Mouse (Mus musculus) MEL (cell line): ENCODE results near the gene Nudt8. TPM values are rescaled to one million over a fixed set of nuclear protein-coding genes. Genes with fewer than 3 reads are reported as not detected.

Experiments
- DNase-seq: peaks from one replicate; pipeline ENCODE4 v3.0.0; 2011; ENCODE audit warnings: low read depth, low spot score
- H3K27ac ChIP-seq: 2 replicates; pipeline ENCODE4 v1.5.1; 2012; ENCODE audit warnings: low read depth, mild to moderate bottlenecking, control low read depth, low read length, moderate library complexity; ENCODE audit not compliant: control insufficient read depth
- H3K27me3 ChIP-seq, 2 experiments: fragments of 150-350 bp in 1 of 2; sonication (generic) in 1 of 2; 2 replicates each; pipeline ENCODE4 v1.6.1; 2012; ENCODE audit warnings: low read length in 2 of 2, mild to moderate bottlenecking in 2 of 2, improper control_type of control experiment in 1 of 2, moderate library complexity in 1 of 2; ENCODE audit not compliant: insufficient read depth in 2 of 2, control insufficient read depth in 1 of 2
- H3K36me3 ChIP-seq, 2 experiments: 2 replicates each; pipeline ENCODE4 v1.6.1; 2012 to 2014; ENCODE audit warnings: low read length in 2 of 2, improper control_type of control experiment in 1 of 2, inconsistent platforms in 1 of 2, mild to moderate bottlenecking in 1 of 2; ENCODE audit not compliant: insufficient read depth in 2 of 2, control insufficient read depth in 1 of 2
- H3K4me1 ChIP-seq, 2 experiments: fragments of 150-350 bp in 1 of 2; sonication (generic) in 1 of 2; 2 replicates each; pipeline ENCODE4 v1.6.1; 2012; ENCODE audit warnings: low read length in 2 of 2, improper control_type of control experiment in 1 of 2, mild to moderate bottlenecking in 1 of 2; ENCODE audit not compliant: insufficient read depth in 2 of 2, control insufficient read depth in 1 of 2
- H3K4me3 ChIP-seq, 2 experiments: fragments of 150-350 bp in 1 of 2; sonication (generic) in 1 of 2; 2 replicates each; pipeline ENCODE4 v1.5.1; 2012; ENCODE audit warnings: low read depth in 2 of 2, low read length in 2 of 2, mild to moderate bottlenecking in 2 of 2, moderate library complexity in 2 of 2, control low read depth in 1 of 2, improper control_type of control experiment in 1 of 2; ENCODE audit not compliant: control insufficient read depth in 1 of 2, insufficient read depth in 1 of 2
- H3K79me2 ChIP-seq: 2 replicates; pipeline ENCODE4 v1.6.1; 2012; ENCODE audit warnings: mild to moderate bottlenecking, low read length, moderate library complexity; ENCODE audit not compliant: control insufficient read depth, poor library complexity, insufficient read depth
- H3K9ac ChIP-seq: 2 replicates; pipeline ENCODE4 v1.6.1; 2012; ENCODE audit warnings: low read depth, mild to moderate bottlenecking, control low read depth, low read length, moderate library complexity; ENCODE audit not compliant: control insufficient read depth, poor library complexity, severe bottlenecking
- H3K9me3 ChIP-seq: fragments of 150-350 bp; sonication (generic); replicated peaks from 2 replicates; pipeline ENCODE4 v1.6.1; 2012; ENCODE audit warnings: mild to moderate bottlenecking, low read length, improper control_type of control experiment, moderate library complexity; ENCODE audit not compliant: insufficient read depth
- BHLHE40 ChIP-seq: IDR thresholded peaks from 2 replicates; pipeline ENCODE4 v1.6.1; 2012; ENCODE audit warnings: low read depth, mild to moderate bottlenecking, inconsistent platforms, low read length, improper control_type of control experiment, borderline replicate concordance
- CHD1 ChIP-seq: IDR thresholded peaks from 2 replicates; pipeline ENCODE4 v1.6.1; 2012; ENCODE audit warnings: low read depth, mild to moderate bottlenecking, inconsistent platforms, low read length, improper control_type of control experiment
- CHD2 ChIP-seq: IDR thresholded peaks from 2 replicates; pipeline ENCODE4 v1.6.1; 2011; ENCODE audit warnings: low read length, improper control_type of control experiment
- E2F4 ChIP-seq: IDR thresholded peaks from 2 replicates; pipeline ENCODE4 v1.6.1; 2011; ENCODE audit warnings: low read depth, low read length, improper control_type of control experiment, borderline replicate concordance
- ELF1 ChIP-seq: IDR thresholded peaks from 2 replicates; pipeline ENCODE4 v1.6.1; 2014; ENCODE audit warnings: low read depth, mild to moderate bottlenecking, inconsistent platforms, low read length, improper control_type of control experiment, moderate library complexity
- EP300 ChIP-seq, 2 experiments: IDR thresholded peaks; 2 replicates each; pipeline ENCODE4 v1.6.1; 2011; ENCODE audit warnings: improper control_type of control experiment in 2 of 2, low read length in 2 of 2, low read depth in 1 of 2, mild to moderate bottlenecking in 1 of 2
- GABPA ChIP-seq: IDR thresholded peaks from 2 replicates; pipeline ENCODE4 v1.6.1; 2012; ENCODE audit warnings: low read depth, mild to moderate bottlenecking, inconsistent platforms, low read length, improper control_type of control experiment, moderate library complexity
- GATA1 ChIP-seq: IDR thresholded peaks from 2 replicates; pipeline ENCODE4 v1.6.1; 2011; ENCODE audit warnings: low read depth, low read length, improper control_type of control experiment
- HCFC1 ChIP-seq: IDR thresholded peaks from 2 replicates; pipeline ENCODE4 v1.6.1; 2012; ENCODE audit warnings: low read depth, mild to moderate bottlenecking, inconsistent platforms, low read length, improper control_type of control experiment, moderate library complexity
- JUND ChIP-seq: IDR thresholded peaks from 2 replicates; pipeline ENCODE4 v1.6.1; 2011; ENCODE audit warnings: low read depth, mild to moderate bottlenecking, improper control_type of control experiment, low read length
- KAT2A ChIP-seq: conservative IDR thresholded peaks from 2 replicates; pipeline ENCODE4 v1.6.1; 2012; ENCODE audit warnings: low read depth, low read length, improper control_type of control experiment, inconsistent platforms
- MAFK ChIP-seq: IDR thresholded peaks from 2 replicates; pipeline ENCODE4 v1.6.1; 2011; ENCODE audit warnings: low read depth, mild to moderate bottlenecking, low read length, improper control_type of control experiment, borderline replicate concordance
- MAX ChIP-seq: IDR thresholded peaks from 2 replicates; pipeline ENCODE4 v1.6.1; 2011; ENCODE audit warnings: low read length, improper control_type of control experiment
- MAZ ChIP-seq: IDR thresholded peaks from 2 replicates; pipeline ENCODE4 v1.6.1; 2012; ENCODE audit warnings: low read depth, mild to moderate bottlenecking, inconsistent platforms, low read length, improper control_type of control experiment
- MEF2A ChIP-seq: IDR thresholded peaks from 2 replicates; pipeline ENCODE4 v1.6.1; 2014; ENCODE audit warnings: low read depth, mild to moderate bottlenecking, inconsistent platforms, low read length, improper control_type of control experiment; ENCODE audit not compliant: poor library complexity, insufficient replicate concordance, severe bottlenecking; ENCODE audit errors: extremely low read depth
- MXI1 ChIP-seq: IDR thresholded peaks from 2 replicates; pipeline ENCODE4 v1.6.1; 2011; ENCODE audit warnings: mild to moderate bottlenecking, low read depth, low read length, improper control_type of control experiment
- MYB ChIP-seq: IDR thresholded peaks from 2 replicates; pipeline ENCODE4 v1.6.1; 2011; ENCODE audit warnings: mild to moderate bottlenecking, low read depth, low read length, improper control_type of control experiment
- MYC ChIP-seq: IDR thresholded peaks from 2 replicates; pipeline ENCODE4 v1.6.1; 2011; ENCODE audit warnings: low read depth, mild to moderate bottlenecking, low read length, improper control_type of control experiment, moderate library complexity
- NELFE ChIP-seq: IDR thresholded peaks from 2 replicates; pipeline ENCODE4 v1.6.1; 2011; ENCODE audit warnings: low read depth, low read length, improper control_type of control experiment
- NRF1 ChIP-seq: IDR thresholded peaks from 2 replicates; pipeline ENCODE4 v1.6.1; 2014; ENCODE audit warnings: low read depth, mild to moderate bottlenecking, inconsistent platforms, low read length, improper control_type of control experiment, moderate library complexity; ENCODE audit not compliant: poor library complexity, insufficient read depth, severe bottlenecking
- POLR2A ChIP-seq, 2 experiments: IDR thresholded peaks; 2 replicates each; pipeline ENCODE4 v1.6.1; 2011 to 2012; ENCODE audit warnings: low read length in 2 of 2, mild to moderate bottlenecking in 2 of 2, control low read depth in 1 of 2, improper control_type of control experiment in 1 of 2, low read depth in 1 of 2, moderate library complexity in 1 of 2; ENCODE audit not compliant: control insufficient read depth in 1 of 2, insufficient read depth in 1 of 2, poor library complexity in 1 of 2
- POLR2AphosphoS2 ChIP-seq: IDR thresholded peaks from 2 replicates; pipeline ENCODE4 v1.6.1; 2011; ENCODE audit warnings: low read length, improper control_type of control experiment
- POLR2AphosphoS5 ChIP-seq: IDR thresholded peaks from 2 replicates; pipeline ENCODE4 v1.6.1; 2012; ENCODE audit warnings: low read depth, borderline replicate concordance, mild to moderate bottlenecking, inconsistent platforms, low read length, moderate library complexity, mixed read lengths
- RAD21 ChIP-seq: IDR thresholded peaks from 2 replicates; pipeline ENCODE4 v1.6.1; 2011; ENCODE audit warnings: mild to moderate bottlenecking, low read depth, low read length, improper control_type of control experiment
- RCOR1 ChIP-seq: IDR thresholded peaks from 2 replicates; pipeline ENCODE4 v1.6.1; 2012; ENCODE audit warnings: low read depth, mild to moderate bottlenecking, inconsistent platforms, low read length, improper control_type of control experiment
- SIN3A ChIP-seq: IDR thresholded peaks from 2 replicates; pipeline ENCODE4 v1.6.1; 2012; ENCODE audit warnings: low read length, improper control_type of control experiment, inconsistent platforms
- SMC3 ChIP-seq: IDR thresholded peaks from 2 replicates; pipeline ENCODE4 v1.6.1; 2011; ENCODE audit warnings: low read depth, low read length, improper control_type of control experiment
- TAL1 ChIP-seq: IDR thresholded peaks from 2 replicates; pipeline ENCODE4 v1.6.1; 2012; ENCODE audit warnings: mild to moderate bottlenecking, inconsistent platforms, low read length, moderate library complexity, mixed read lengths
- TBP ChIP-seq: IDR thresholded peaks from 2 replicates; pipeline ENCODE4 v1.8.0; 2011; ENCODE audit warnings: low read depth, low read length, improper control_type of control experiment
- TCF12 ChIP-seq: IDR thresholded peaks from 2 replicates; pipeline ENCODE4 v1.6.1; 2014; ENCODE audit warnings: low read depth, mild to moderate bottlenecking, inconsistent platforms, low read length, improper control_type of control experiment, moderate library complexity
- UBTF ChIP-seq: IDR thresholded peaks from 2 replicates; pipeline ENCODE4 v1.6.1; 2012; ENCODE audit warnings: low read depth, mild to moderate bottlenecking, inconsistent platforms, low read length, improper control_type of control experiment, moderate library complexity, borderline replicate concordance; ENCODE audit not compliant: insufficient read depth
- USF1 ChIP-seq: IDR thresholded peaks from 2 replicates; pipeline ENCODE4 v1.6.1; 2014; ENCODE audit warnings: low read depth, mild to moderate bottlenecking, inconsistent platforms, low read length, improper control_type of control experiment, moderate library complexity
- USF2 ChIP-seq, 2 experiments: IDR thresholded peaks; 2 replicates each; pipeline ENCODE4 v1.6.1; 2011 to 2012; ENCODE audit warnings: improper control_type of control experiment in 2 of 2, low read length in 2 of 2, borderline replicate concordance in 1 of 2, inconsistent platforms in 1 of 2, low read depth in 1 of 2, mild to moderate bottlenecking in 1 of 2; ENCODE audit not compliant: insufficient read depth in 1 of 2
- ZC3H11A ChIP-seq: IDR thresholded peaks from 2 replicates; pipeline ENCODE4 v1.6.1; 2012; ENCODE audit warnings: low read depth, mild to moderate bottlenecking, inconsistent platforms, low read length, improper control_type of control experiment
- ZKSCAN1 ChIP-seq: IDR thresholded peaks from 2 replicates; pipeline ENCODE4 v1.6.1; 2012; ENCODE audit warnings: low read depth, mild to moderate bottlenecking, inconsistent platforms, low read length, improper control_type of control experiment, moderate library complexity
- ZMIZ1 ChIP-seq: IDR thresholded peaks from 2 replicates; pipeline ENCODE4 v1.6.1; 2012; ENCODE audit warnings: low read depth, mild to moderate bottlenecking, inconsistent platforms, low read length, improper control_type of control experiment, moderate library complexity
- ZNF384 ChIP-seq: IDR thresholded peaks from 2 replicates; pipeline ENCODE4 v1.6.1; 2012; ENCODE audit warnings: low read depth, mild to moderate bottlenecking, inconsistent platforms, low read length, improper control_type of control experiment
- polyA plus RNA-seq, 2 experiments: library from polyadenylated mRNA; stranded (reverse) in 1 of 2; unstranded in 1 of 2; fragments of >175 nt in 1 of 2; fragments of >200 nt in 1 of 2; gene quantifications; 2 replicates each; pipeline versions ENCODE4 v1.2.1 to v1.2.4; 2012; ENCODE audit warnings: low replicate concordance in 2 of 2, low read depth in 1 of 2; ENCODE audit not compliant: insufficient read length in 2 of 2, insufficient read depth in 1 of 2, missing spikeins in 1 of 2
- total RNA-seq: library from RNA; depleted of rRNA; stranded (reverse); fragments of 300-350 nt; gene quantifications from 2 replicates; pipeline ENCODE4 v1.2.3, GENCODE M21; 2012

Gene Nudt8
- total and polyA plus RNA-seq, 3 experiments: 58.1 to 71.5 TPM; not detected in 1

DNA sequence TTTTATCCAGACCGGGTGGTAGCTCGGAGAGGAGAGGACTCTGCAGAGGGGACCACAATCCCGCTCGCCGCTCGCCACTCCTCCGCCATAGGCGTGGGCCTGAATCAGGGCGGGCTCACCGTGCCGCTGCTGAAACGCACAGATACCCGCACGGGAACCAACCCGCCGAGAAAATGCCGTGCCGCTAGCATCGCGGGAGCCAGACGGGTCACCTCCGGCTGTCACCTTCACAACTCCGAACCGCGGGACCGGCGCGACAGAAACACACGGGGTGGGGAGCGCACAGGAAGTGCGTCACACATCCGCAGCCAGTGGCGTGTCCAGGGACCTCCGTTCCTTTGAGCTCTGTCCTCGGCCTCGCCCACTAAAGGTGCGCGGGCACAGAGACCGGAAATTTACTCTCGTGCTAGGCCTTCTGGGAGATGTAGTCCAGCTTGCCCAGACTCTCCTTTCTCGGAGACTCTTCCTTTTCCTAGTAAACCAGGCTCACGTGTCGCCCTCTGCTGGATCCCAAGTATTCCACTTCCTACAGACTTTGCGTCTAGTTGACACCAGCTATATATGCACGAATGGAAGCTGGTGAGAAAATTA lies 12.1 kb downstream of the Nudt8 start, which contains the start of gene Ndufv1:
Ndufv1 (minus strand) TSS at position 375 of the 591 bp plus-strand sequence.
- Histone ChIP-seq H3K9ac (peak within 1 kb of the TSS; percentile 78), H3K79me2 (peaks cover 10% of the 10 kb centered on the region), H3K4me3 (peak within 1 kb of the TSS; percentile 77 to 88), H3K9me3 (no peaks in the 10 kb centered on the region), H3K27me3 (no peaks in the 10 kb centered on the region), H3K36me3 (peaks cover 0 to 8% of the 10 kb centered on the region in 2 experiments; a peak in 2 of 4 replicates), H3K27ac (peak within 1 kb of the TSS; percentile 49), H3K4me1 (peaks cover 0 to 7% of the 10 kb centered on the region in 2 experiments; a peak in 2 of 4 replicates)
- DNase-seq: peak; percentile 99
- TF ChIP-seq POLR2AphosphoS5 (no peak), TBP (peak; percentile 66; the same call in 1 of the 2 replicates), ELF1 (peak; percentile 93), NELFE (peak; percentile 84), ZKSCAN1 (no peak), EP300 (IDR thresholded peaks at IDR 0.05; ENCODE audit: low read depth in 1 of 2, low read length in 2 of 2) (no peak), SMC3 (peak; percentile 63), TCF12 (no peak), E2F4 (peak; percentile 62; the same call in 1 of the 2 replicates), MAFK (no peak), ZMIZ1 (no peak; the same call in 1 of the 2 replicates), NRF1 (peak; percentile 82), JUND (no peak), USF2 (IDR thresholded peaks at IDR 0.05; ENCODE audit: borderline replicate concordance in 1 of 2, insufficient read depth in 1 of 2, low read depth in 1 of 2, low read length in 2 of 2) (no peak), MAZ (peak; percentile 21; the same call in 1 of the 2 replicates), USF1 (peak; percentile 61), UBTF (no peak), CHD2 (no peak), BHLHE40 (peak; percentile 18; the same call in 1 of the 2 replicates), KAT2A (peak; percentile 94), CHD1 (no peak), MEF2A (no peak), SIN3A (peak; percentile 96), MYC (no peak), POLR2A (IDR thresholded peaks at IDR 0.05; ENCODE audit: control insufficient read depth in 1 of 2, insufficient read depth in 1 of 2, low read depth in 1 of 2, low read length in 2 of 2, poor library complexity in 1 of 2) (peak; percentile 74 to 92), TAL1 (no peak), MAX (peak; percentile 82), ZC3H11A (no peak), MXI1 (peak; percentile 91), HCFC1 (peak; percentile 97), GABPA (no peak), GATA1 (no peak), ZNF384 (no peak), MYB (no peak), RCOR1 (no peak), POLR2AphosphoS2 (peak; percentile 77), RAD21 (peak; percentile 56)
